Mouse (Mus musculus): Measurements from ENCODE around the gene Nox4. TPM values are rescaled to one million over a fixed set of nuclear protein-coding genes. Genes with fewer than 3 reads are reported as not detected.
"Not testable (repeated sequence)": the region's sequence is repeated elsewhere in the genome, so short reads cannot be mapped to it uniquely, and the experiment has no call there.

Gene Nox4
- polyA plus RNA-seq, 1 experiment: 0.26 TPM

DNA sequence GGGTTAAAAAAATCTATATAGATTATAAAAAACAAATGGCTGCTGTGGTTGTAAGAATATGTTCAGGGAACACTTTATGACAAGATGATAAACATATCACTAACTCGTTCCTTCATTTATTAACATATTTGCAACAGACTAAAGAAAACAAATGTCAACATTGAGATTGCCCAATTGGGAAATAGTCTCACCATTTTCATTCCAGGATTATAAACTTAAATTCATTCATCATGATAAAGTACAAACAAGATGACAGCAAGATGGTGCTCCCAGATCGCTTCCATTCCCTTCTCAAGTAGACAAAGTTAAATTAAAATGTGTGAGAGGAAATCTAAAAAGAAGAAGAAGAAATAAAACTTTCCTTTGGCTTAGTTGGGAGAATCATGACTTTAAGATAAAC, 124.9 kb downstream of the Nox4 start:
- DNase-seq (ENCODE audit: extremely low spot score in 1 of 2, low spot score in 1 of 2): no peak

DNA sequence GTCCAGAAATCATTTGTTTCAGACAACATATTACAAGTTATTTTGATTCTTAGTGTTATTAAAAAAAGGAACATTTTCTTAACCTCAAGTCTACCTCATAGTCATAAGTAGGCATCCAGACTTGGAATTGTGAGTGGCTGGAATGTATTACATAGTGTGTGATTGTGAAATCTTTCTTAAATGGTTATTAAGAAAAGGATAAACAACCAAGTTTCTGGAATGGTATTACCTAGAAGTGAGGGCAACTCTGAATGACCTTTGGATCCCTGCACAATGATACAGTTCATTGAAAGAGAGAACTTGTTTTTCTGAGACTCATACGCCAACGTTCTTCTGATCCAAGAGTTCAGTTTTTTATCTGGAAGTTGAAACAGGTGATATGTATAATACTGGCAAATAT, 125.4 kb downstream of the Nox4 start:
- DNase-seq (ENCODE audit: extremely low spot score in 1 of 2, low spot score in 1 of 2): no peak

DNA sequence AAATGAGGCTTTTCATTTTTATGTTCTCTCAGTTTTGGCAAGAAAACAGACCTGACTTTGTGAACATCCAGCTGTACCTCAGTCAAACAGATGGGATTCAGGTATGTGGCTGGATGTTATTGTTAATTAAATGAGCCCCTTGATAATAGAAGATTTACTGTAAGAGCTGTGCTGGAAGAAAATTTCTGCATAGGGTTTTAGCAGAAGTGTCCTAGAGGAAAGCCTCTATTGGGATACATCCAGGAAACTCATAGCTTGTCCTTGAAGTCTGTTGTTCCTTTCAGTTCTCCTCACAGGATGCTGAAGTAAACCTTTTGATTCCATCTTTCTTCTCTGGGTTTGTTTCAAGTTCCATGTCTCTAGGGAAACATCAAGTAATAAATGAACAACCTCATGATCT, 128.4 kb downstream of the Nox4 start:
- DNase-seq (ENCODE audit: extremely low spot score in 1 of 2, low spot score in 1 of 2): no peak

DNA sequence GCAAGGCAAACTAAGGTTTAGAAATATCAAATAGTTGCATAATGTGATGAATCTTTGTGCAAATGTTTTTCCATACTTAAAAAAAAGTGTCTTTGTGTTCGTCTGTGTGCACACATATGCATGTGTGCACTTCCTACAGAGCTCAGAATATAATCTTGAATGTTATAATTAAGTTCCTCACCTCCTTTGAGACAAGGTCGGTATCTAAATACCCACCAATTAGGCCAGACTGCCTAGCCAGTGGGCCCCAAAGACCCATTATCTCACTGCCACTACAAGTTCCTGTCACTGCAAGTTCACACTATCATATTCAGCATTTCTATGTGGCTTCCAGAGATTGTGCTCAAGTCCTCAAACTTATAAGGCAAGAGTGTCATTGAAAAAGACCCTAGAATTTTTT, 129.0 kb downstream of the Nox4 start:
- no peak for DNase-seq (ENCODE audit: extremely low spot score in 1 of 2, low spot score in 1 of 2)

DNA sequence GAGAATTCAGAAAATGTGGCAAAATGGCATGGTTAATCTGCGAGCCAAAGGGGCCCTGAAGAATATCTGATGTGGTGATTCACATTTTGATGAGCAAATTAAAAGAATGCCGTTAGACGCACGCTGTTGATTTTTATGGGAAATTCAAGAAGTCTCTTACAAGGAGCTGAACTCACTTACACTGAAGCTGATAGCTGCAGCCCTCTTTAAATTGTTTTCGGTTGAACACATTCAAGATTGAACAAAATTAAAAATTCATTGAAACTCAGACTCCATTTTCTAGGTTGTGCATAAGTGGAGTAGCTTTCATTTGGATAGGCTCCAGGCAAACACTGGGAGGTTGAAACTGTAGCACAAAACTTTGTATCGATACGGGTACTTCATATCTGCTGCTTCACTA, 151.1 kb downstream of the Nox4 start:
- DNase-seq (ENCODE audit: extremely low spot score in 1 of 2, low spot score in 1 of 2): no peak

DNA sequence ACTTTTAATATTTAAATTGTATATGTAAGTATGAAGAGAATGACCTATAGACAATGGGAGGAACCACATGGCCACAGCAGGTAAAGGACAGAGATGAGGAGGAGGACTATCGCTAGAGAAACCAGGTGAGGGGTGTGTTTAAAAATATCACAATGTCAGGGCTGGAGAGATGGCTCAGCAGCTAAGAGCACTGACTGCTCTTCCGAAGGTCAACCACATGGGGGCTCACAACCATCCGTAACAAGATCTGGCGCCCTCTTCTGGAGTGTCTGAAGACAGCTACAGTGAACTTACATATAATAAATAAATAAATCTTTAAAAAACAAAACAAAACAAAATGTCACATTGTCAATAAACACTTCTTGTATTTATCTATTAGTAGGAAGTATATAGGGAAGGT, 165.5 kb downstream of the Nox4 start:
- DNase-seq (ENCODE audit: extremely low spot score in 1 of 2, low spot score in 1 of 2): not testable (repeated sequence)

DNA sequence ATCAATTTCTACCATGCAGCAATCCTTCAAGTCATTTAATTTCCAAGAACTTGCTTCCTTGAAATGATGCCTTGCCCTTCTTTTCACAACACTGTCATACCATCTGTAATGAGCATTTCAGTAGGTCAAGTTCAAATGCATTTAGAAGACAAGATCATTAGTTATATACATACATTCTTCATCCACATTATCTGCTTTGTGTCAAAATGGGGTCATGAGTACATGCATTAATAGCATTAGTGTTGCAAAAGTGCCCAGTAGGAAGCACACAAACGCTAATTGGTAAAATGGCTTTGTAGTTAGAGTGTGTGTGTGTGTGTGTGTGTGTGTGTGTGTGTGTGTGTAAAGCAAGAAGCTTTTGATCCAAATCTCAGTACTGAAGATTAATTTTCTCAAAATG, 167.4 kb downstream of the Nox4 start:
- DNase-seq (ENCODE audit: extremely low spot score in 1 of 2, low spot score in 1 of 2): no peak

Other genes with a start within 250 kb of the Nox4 start
- gene Vmn2r79, start 250.0 kb upstream of the Nox4 start, polyA plus RNA-seq (2012; rRNA removed): not detected in 2 replicates
- 0.04 and 0.22 TPM in 2 replicates for gene Tyr, start 247.4 kb downstream of the Nox4 start, polyA plus RNA-seq (2012; rRNA removed)